Mouse (Mus musculus) kidney, postnatal 0 days (tissue): ENCODE results near the gene Atp12a. TPM values are rescaled to one million over a fixed set of nuclear protein-coding genes. Genes with fewer than 3 reads are reported as not detected.

Experiments used
- ATAC-seq: fragments of 200-750 bp; cut with Nextera tagmentation; replicated peaks from 2 replicates; pipeline ENCODE4 v1.8.0; 2017; ENCODE audit warnings: low read depth, moderate number of reproducible peaks, moderate TSS enrichment, moderate library complexity; ENCODE audit not compliant: low FRiP score
- DNase-seq: peaks from one replicate; pipeline ENCODE4 v3.0.0-alpha.2; 2016; ENCODE audit warnings: low spot score
- H3K27ac ChIP-seq: fragments of 300-500 bp; sonication (generic); 2 replicates; pipeline ENCODE4 v1.5.1; 2014; ENCODE audit warnings: mild to moderate bottlenecking
- H3K27me3 ChIP-seq: fragments of 300-500 bp; sonication (generic); 2 replicates; pipeline ENCODE4 v1.6.1; 2014; ENCODE audit warnings: low read length, mixed read lengths; ENCODE audit not compliant: insufficient read depth
- H3K36me3 ChIP-seq: fragments of 300-500 bp; sonication (generic); 2 replicates; pipeline ENCODE4 v1.6.1; 2014; ENCODE audit warnings: low read length, mixed read lengths; ENCODE audit not compliant: insufficient read depth
- H3K4me1 ChIP-seq: fragments of 300-500 bp; sonication (generic); replicated peaks from 2 replicates; pipeline ENCODE4 v1.6.1; 2014; ENCODE audit warnings: antibody characterized with exemption, low read length, mixed read lengths; ENCODE audit not compliant: insufficient read depth
- H3K4me2 ChIP-seq: fragments of 300-500 bp; sonication (generic); 2 replicates; pipeline ENCODE4 v1.6.1; 2014; ENCODE audit warnings: mild to moderate bottlenecking, low read length, moderate library complexity, mixed read lengths
- H3K4me3 ChIP-seq: fragments of 300-500 bp; sonication (generic); replicated peaks from 2 replicates; pipeline ENCODE4 v1.5.1; 2014; ENCODE audit warnings: low read depth, low read length
- H3K9ac ChIP-seq: fragments of 300-500 bp; sonication (generic); 2 replicates; pipeline ENCODE4 v1.6.1; 2014; ENCODE audit warnings: low read depth, low read length
- H3K9me3 ChIP-seq: fragments of 300-500 bp; sonication (generic); replicated peaks from 2 replicates; pipeline ENCODE4 v1.6.1; 2016; ENCODE audit warnings: low read length, inconsistent platforms, mixed read lengths
- CTCF ChIP-seq: IDR thresholded peaks from 2 replicates; pipeline ENCODE4 v1.5.1; 2016; ENCODE audit warnings: antibody characterized with exemption, low read depth, mild to moderate bottlenecking, moderate library complexity
- WGBS: fragments of 180-500 bp; shearing (Covaris S2); extraction: QIAGEN DNeasy Blood & Tissue Kit; methylation state at CpG from one replicate; pipeline ENCODE4 v1.1.7; 2014; 5-methylcytosine and 5-hydroxymethylcytosine counted together
- polyA plus RNA-seq: library from polyadenylated mRNA; unstranded; fragments of >200 nt; fragmentation: Nextera tagmentation; extraction: Ambion mirVana; gene quantifications from 2 replicates; pipeline ENCODE4 v1.2.1, GENCODE M21; 2015

Gene Atp12a
- polyA plus RNA-seq, 1 experiment from 2014 or later, result 19.9 TPM

DNA sequence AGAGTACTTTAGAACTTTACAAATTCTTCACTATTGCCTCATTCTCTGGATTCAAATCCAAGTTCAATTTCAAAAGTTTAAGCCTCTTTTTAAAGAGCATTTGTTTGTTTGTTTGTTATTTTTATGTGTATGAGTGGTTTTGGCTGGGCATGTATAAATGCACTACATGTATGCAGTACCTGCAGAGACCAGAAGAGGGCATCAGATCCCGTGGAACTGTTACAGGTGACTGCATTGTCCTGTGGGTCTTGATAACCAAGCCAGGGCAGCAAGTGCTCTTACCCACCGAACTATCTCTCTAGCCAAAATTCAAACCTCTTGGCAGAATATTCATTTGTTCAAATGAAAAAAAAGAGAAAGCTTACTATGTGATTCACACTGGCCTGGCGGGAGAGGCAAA, 4.0 kb downstream of the Atp12a start:
- Histone ChIP-seq H3K9me3 (no peaks in the 10 kb centered on the region), H3K4me3 (no peak overlapping the region), H3K27me3 (peaks cover 16% of the 10 kb centered on the region), H3K27ac (no peak overlapping the region), H3K9ac (no peak overlapping the region), H3K4me2 (no peak overlapping the region), H3K4me1 (peaks cover 5% of the 10 kb centered on the region; the same call in 1 of the 2 replicates), H3K36me3 (no peaks in the 10 kb centered on the region)
- TF ChIP-seq CTCF, result peak; percentile 69
- DNase-seq (no peak), ATAC-seq (no peak)
- WGBS, result 64% methylated on average over 3 of the region's 3 CpGs

DNA sequence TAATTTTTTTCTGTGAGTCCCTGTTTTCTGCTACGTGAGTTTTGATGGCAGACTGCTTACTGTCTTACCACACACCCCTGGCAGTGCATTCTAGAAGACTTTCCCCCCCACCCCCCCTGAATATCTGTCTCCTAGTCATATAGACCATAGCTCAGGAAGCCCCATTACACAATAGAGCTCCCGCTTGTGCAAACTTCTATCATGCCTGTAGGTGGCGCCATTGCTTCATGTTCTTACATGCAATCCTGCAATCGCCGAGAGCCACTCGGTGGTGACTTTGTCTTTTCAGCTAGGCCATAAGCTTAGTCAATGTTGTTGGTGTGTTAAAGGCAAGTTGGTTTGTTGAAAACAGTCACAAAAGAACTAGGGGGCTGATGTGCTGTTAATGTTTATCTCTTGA, 10.9 kb downstream of the Atp12a start:
- TF ChIP-seq CTCF, result peak; percentile 92
- no peak overlapping the region for H3K27ac ChIP-seq
- no peaks in the 10 kb centered on the region for H3K36me3 ChIP-seq
- ATAC-seq (no peak; the same call in 1 of the 2 replicates), DNase-seq (peak; percentile 94)
- H3K9me3 ChIP-seq, result no peaks in the 10 kb centered on the region
- no peak overlapping the region for H3K4me2 ChIP-seq
- no peaks in the 10 kb centered on the region for H3K27me3 ChIP-seq
- WGBS, result 4% methylated on average over 6 of the region's 6 CpGs
- H3K9ac ChIP-seq, result no peak overlapping the region
- H3K4me1 ChIP-seq, result no peaks in the 10 kb centered on the region
- H3K4me3 ChIP-seq, result no peak overlapping the region

DNA sequence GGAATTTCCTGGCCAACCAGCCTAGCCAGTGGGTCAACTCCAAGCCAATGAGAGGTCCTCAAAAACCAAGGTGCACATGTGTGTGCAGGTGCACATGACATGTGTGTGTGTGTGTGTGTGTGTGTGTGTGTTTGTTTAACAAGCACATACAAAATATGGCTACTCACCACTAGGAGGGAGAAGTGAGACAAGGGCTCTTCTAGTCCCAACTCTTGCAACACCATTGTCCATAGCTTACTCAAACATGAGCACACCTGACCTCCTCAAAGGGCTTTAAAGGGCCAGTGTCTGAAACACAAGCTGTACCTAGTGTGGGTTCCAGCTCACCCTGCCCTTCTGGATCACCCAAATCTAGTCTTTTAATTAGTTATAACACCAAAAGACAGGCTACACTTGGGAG, 12.9 kb downstream of the Atp12a start:
- Histone ChIP-seq H3K9me3 (no peaks in the 10 kb centered on the region), H3K36me3 (no peaks in the 10 kb centered on the region), H3K27me3 (no peaks in the 10 kb centered on the region), H3K4me2 (no peak overlapping the region), H3K27ac (no peak overlapping the region), H3K9ac (no peak overlapping the region), H3K4me3 (no peak overlapping the region), H3K4me1 (no peaks in the 10 kb centered on the region)
- ATAC-seq (no peak), DNase-seq (no peak)
- 0 out of 2 replicates have a peak, but pooled peaks have one; percentile 17 for TF ChIP-seq CTCF

DNA sequence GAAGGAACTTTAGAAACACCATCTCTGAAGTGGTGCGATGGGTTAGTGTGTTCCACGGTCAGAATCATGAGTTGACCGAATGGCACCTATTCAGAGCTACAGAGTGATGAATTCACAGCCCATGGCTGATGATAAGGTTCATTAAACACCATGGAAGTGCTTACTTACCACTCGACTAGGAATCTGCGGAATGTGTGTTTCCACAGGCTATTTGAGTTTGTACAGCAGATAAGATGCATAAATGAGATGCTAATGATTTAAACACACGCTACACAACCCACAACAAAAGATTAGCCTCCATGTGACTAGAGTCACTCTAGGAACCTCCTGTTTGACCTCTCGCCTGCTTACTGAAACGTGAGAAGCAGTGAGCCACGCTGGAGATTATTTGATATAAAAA, 14.5 kb downstream of the Atp12a start:
- Histone ChIP-seq H3K4me2 (no peak overlapping the region), H3K9me3 (no peaks in the 10 kb centered on the region), H3K27me3 (no peaks in the 10 kb centered on the region), H3K27ac (peak overlapping the region; percentile 25; the same call in 1 of the 2 replicates), H3K36me3 (no peaks in the 10 kb centered on the region), H3K4me3 (no peak overlapping the region), H3K4me1 (no peaks in the 10 kb centered on the region), H3K9ac (no peak overlapping the region)
- no peak for TF ChIP-seq CTCF
- DNase-seq, result peak; percentile 59
- ATAC-seq, result peak; percentile 81
- WGBS, result 36% methylated on average over 9 of the region's 9 CpGs

DNA sequence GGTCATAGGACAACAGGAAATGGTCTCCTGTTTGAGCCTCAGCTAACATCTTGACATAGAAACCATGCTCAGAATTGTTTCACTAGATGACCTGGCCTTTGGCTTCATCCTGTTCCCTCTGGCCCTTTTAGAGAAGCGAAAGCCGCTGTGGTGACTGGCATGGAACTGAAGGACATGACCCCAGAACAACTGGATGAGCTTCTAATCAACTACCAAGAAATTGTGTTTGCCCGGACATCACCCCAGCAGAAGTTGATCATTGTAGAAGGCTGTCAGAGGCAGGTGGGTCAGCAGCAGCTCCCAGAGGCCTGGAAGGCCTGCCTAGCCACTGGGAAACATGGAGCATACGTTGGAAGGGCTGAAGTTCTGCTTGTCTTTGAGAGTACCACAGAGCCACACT, 17.5 kb downstream of the Atp12a start:
- 70% methylated on average over 4 of the region's 4 CpGs for WGBS
- TF ChIP-seq CTCF, result no peak
- Histone ChIP-seq H3K4me2 (no peak overlapping the region), H3K27me3 (no peaks in the 10 kb centered on the region), H3K9ac (no peak overlapping the region), H3K4me3 (no peak overlapping the region), H3K9me3 (no peaks in the 10 kb centered on the region), H3K27ac (no peak overlapping the region), H3K36me3 (no peaks in the 10 kb centered on the region), H3K4me1 (no peaks in the 10 kb centered on the region)
- ATAC-seq (no peak), DNase-seq (no peak)

DNA sequence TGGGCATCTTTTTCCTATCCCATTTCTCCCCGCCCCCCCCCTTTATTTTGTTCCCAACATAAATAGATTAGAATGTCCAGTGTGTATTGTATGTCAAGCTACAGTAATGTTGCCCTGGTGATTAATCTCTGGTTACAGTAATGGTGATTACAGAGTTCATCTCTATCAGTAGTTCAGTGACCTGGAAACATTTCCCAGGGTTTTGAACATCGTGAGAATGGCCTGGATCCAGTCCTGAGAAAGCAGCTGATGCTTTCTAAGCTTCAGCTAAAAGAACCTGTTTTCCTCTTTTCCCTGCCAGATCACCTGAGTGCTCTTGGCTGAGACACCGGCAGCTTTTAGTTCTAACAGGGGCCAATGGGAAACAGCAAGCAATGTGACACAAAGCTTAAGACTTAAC, 25.4 kb downstream of the Atp12a start:
- 51% methylated on average over 3 of the region's 3 CpGs for WGBS
- H3K4me2 ChIP-seq, result no peak overlapping the region
- no peak overlapping the region for H3K27ac ChIP-seq
- H3K27me3 ChIP-seq, result no peaks in the 10 kb centered on the region
- no peak overlapping the region for H3K4me3 ChIP-seq
- peaks cover 3% of the 10 kb centered on the region; the same call in 1 of the 2 replicates for H3K4me1 ChIP-seq
- no peak; the same call in 1 of the 2 replicates for ATAC-seq
- peak; percentile 17 for DNase-seq
- H3K9me3 ChIP-seq, result no peaks in the 10 kb centered on the region
- H3K36me3 ChIP-seq, result no peaks in the 10 kb centered on the region
- no peak for TF ChIP-seq CTCF
- H3K9ac ChIP-seq, result no peak overlapping the region

DNA sequence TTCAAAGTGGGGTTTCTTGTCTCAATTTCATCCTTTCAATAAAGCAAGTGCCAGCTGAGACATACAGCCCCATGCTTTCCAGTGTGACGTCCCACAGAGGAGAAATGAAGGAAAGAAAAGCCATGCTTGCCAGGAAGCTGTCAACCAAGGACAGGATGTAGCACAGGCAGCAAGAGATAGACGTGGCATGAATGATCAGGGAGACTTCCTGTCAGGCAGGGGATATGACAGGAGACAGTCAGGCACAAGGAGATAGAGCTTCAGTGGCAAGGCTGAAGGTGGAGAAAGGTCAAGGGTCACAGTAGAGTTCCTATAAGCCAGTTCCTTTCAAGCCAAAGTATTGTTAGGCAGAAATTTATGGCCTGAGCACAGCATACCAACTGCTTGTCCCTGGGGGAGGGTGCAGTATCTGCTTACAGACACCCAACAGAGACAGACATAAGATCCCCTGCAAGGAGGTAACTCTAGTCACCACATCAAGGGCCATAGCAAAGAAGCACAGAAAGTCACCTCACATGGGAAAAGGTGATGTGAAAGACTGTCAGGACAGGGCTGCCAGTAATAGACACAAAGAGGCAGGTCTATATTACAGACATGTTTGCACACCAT, 28.9 kb downstream of the Atp12a start:
- TF ChIP-seq CTCF, result no peak
- Histone ChIP-seq H3K27me3 (no peaks in the 10 kb centered on the region), H3K4me1 (peaks cover under 1% of the 10 kb centered on the region; the same call in 1 of the 2 replicates), H3K4me2 (no peak overlapping the region), H3K4me3 (no peak overlapping the region), H3K27ac (peak overlapping the region; percentile 1; the same call in 1 of the 2 replicates), H3K9me3 (no peaks in the 10 kb centered on the region), H3K9ac (no peak overlapping the region), H3K36me3 (no peaks in the 10 kb centered on the region)
- WGBS, result 14% methylated on average over 2 of the region's 2 CpGs
- ATAC-seq (no peak; the same call in 1 of the 2 replicates), DNase-seq (peak; percentile 72)
